Mouse (Mus musculus): ENCODE measurements around the gene Grrp1.
"Not testable (repeated sequence)": the region's sequence is repeated elsewhere in the genome, so short reads cannot be mapped to it uniquely, and the experiment has no call there.

The Grrp1 gene

DNA sequence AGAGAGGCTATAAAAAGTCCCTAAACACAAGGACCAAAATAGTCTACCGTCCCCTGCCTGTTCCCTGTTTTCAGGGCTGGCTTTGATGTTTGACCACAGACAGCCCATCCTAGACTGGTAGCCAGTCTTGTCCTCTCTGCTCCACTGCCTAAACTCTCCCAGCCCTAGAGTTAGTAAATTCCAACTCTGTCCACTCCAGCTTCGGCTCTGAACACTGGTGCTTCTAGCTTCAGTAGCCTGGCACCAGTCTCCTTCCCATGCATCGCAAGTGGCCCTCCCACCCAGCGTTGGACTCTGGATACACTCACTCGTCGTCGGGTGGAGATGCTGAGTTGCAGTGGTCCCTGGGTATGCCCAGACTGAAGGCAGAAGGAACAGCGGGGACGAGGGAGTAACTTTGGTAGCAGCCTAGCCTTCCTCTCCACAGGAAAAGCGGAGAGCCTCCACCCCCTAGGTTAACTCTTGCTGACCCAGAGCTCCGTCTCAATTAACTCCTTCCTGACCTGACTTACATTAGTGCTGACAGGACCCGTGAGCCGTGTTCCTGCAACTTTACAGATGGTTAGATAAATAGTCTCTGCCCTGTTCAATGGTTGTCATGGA, at the start of gene Grrp1:
Gene Grrp1 (minus strand): TSS at position 385 of the 603 bp plus-strand sequence.
- DNase-seq (ENCODE audit: low spot score in 2 of 2), result no peak

DNA sequence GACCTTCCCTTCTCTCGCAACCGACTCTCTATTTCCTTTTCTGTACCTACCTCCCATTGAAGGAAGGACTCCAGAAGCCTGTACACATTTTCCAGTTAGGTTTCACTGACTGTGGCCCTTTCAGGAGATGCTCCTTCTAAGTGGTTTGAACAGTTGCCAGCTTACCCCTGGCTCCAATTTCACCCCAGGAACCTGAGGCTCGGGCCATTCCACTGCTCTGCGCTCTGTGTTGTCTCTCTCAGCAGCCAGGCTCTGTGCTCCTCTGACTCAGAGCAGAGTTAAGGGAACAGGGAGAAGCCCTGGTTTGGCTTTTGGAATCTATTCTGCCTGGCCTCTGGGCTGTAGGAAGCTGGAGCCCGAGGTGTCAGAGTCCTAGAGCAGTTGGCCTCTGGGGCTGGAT, 48.2 kb upstream of the Grrp1 start:
- no peak for DNase-seq (ENCODE audit: low spot score in 2 of 2)

DNA sequence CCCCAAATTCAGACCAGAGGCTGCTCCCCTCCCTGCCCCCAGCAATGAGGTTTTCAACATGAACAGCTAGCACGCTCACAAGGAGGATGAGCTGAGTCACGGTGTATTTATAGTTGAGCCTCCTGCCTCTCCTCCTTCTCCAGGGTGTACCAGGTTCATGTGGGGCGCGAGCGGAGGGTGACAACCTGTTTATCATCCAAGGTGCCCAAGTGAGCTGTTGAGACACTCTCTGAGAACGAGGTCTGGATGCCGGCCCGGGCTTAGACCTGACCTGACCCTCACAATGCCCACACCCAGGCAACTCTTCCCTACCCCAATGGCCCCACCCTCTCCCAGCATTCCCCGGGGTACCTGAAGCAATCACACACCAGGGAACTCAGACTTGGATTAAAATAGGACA, 46.4 kb upstream of the Grrp1 start:
- peak; percentile 22 to 24 for DNase-seq (ENCODE audit: low spot score in 2 of 2)

- no peak for DNase-seq (ENCODE audit: low spot score in 2 of 2)
Observed at GRCm38 (mm10) chr4:134299498-134299810, 45.5 kb upstream of the Grrp1 start.

DNA sequence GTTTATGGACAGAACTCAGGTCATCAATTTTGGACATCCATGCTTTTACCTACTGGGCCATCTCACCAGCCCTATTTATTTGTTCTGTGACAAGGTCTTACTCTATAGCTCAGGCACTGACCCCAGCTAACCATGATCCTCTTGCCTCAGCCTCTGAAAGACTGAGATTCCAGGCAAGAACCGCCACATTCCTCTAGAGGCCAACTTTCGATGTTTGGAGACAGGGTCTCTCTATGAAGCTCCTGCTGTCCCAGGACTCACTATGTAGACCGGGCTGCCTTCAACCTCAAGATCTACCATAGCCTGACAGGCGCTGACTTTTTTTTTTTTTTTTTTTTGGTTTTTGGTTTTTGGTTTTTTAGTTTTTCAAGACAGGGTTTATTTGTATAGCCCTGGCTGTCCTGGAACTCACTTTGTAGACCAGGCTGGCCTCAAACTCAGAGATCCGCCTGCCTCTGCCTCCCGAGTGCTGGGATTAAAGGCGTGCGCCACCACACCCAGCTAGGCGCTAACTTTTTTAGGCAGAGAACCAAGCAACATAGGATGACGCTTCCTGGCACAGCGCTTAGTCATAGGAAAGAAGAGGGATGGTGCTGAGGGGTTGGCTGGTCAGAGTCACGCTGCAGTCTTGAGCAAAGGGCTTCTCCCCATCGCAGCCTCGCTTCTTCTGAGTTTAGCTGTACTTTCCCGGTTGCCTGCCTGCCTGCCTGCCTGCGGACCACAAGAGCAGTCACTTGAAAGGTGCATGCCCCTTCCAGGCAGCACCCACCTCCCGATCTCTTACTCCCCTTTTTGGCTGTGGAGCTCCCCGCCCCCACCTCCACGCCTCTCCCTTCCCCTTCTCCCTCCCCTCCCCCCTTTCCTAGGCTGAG, 45.0 kb upstream of the Grrp1 start:
- DNase-seq (ENCODE audit: low spot score in 2 of 2), result no peak

DNA sequence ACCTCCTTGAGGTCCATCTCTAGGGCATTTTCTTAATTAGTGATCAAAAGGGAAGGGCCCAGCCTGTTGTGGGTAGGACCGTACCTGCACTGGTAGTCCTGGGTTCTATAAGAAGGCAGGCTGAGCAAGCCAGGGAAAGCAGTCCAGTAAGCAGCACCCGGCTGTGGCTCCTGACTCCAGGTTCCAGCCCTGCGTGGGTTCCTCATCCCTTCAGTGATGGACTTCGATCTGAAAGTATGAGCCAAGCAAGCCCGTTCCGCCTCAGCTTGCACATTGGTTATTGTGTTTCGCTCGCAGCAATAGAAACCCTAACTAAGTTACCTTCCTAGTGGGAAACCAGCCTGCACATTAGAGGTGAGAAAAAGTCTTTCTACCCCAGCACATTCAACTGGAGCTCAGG, 43.5 kb upstream of the Grrp1 start:
- DNase-seq (ENCODE audit: low spot score in 2 of 2), result no peak

DNA sequence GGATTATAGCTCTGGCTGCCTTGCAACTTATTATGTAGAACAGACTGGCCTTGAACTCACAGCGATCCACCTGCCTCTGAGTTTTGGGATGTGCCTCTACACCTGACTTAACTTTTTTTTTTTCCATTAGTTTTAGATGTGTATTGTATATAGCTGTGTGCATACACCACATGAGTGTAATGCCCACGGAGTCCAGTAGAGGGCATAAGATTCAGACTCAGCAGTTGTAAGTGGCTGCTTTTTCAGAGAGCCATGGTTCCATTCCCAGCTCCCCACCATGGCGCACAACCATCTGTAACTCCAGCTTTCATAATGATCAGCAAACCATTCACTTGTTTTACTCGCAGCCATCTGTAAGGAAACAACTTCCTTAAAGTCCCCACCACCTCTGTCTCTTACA, 42.6 kb upstream of the Grrp1 start:
- no peak for DNase-seq (ENCODE audit: low spot score in 2 of 2)

DNA sequence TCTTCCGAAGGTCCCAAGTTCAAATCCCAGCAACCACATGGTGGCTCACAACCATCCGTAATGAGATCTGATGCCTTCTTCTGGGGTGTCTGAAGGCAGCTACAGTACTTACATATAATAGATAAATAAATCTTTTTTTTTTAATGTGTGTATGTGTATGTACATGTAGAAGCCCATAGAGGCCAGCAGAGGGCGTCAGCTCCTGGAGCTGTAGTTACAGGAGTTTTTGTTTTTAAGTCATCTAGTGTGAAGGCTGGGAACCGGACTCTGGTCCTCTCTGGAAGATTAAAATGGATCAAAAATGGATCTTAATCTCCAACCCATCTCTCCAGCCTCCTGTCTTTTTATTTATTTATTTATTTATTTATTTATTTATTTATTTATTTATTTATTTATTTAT, 42.2 kb upstream of the Grrp1 start:
- not testable (repeated sequence) for DNase-seq (ENCODE audit: low spot score in 2 of 2)

DNA sequence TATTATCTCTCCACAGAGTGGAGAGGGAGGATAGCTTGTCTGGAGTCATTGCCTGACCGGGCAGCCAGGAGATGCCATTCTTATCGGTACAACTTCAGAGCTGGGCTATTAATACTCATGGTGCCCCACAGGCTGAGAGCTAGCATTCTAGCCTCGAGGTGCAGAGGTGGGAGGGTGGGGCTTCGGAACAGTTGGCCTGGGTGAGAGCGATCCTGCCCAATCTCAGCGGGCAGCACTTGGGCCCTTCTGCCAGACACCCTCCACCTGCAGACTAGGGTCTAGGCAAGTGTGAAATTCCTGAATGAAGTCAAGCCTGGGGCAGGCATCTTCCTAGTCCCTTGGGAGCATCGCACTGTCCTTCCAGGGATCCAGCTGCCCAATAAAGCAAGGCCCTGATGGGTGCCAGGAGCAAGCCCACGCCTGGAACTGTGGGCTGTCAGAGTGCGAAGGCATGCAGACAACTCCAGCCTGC, 39.8 kb upstream of the Grrp1 start:
- no peak for DNase-seq (ENCODE audit: low spot score in 2 of 2)

- DNase-seq (ENCODE audit: low spot score in 2 of 2), result no peak
Observed at GRCm38 (mm10) chr4:134293061-134293691, 39.3 kb upstream of the Grrp1 start.

- peak; percentile 58 to 60 for DNase-seq (ENCODE audit: low spot score in 2 of 2)
Observed at GRCm38 (mm10) chr4:134292067-134292466, 38.2 kb upstream of the Grrp1 start.

GRCm38 (mm10) chr4:134288397-134289256, 34.7 kb upstream of the Grrp1 start:
- DNase-seq (ENCODE audit: low spot score in 2 of 2), result no peak

DNA sequence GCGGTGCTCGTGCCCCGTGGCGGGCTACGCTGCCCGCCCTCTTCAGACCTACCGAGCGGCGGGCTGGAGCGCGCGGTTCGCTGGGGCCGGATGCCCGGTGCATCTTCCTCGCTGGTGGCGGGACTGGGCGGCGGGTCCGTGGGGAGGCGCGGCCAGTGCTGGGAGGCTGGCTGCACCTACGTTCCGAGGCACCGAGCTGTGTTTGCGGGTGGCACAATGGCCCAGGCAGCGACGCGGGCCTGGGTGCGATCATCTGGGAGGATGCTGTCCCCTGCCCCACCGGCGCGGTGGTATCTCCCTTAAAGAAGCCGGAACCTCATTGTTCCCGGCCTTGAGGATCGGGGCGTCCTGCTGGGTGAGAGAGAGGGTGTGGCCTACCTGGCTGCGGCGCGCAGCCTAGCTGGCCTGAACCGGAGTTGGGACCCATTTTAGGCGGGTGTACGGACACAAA, 33.7 kb upstream of the Grrp1 start, which contains the start of gene Pdik1l:
Gene Pdik1l (minus strand): TSS at position 321 of the 451 bp plus-strand sequence.
- peak; percentile 33 to 41 for DNase-seq (ENCODE audit: low spot score in 2 of 2)

DNA sequence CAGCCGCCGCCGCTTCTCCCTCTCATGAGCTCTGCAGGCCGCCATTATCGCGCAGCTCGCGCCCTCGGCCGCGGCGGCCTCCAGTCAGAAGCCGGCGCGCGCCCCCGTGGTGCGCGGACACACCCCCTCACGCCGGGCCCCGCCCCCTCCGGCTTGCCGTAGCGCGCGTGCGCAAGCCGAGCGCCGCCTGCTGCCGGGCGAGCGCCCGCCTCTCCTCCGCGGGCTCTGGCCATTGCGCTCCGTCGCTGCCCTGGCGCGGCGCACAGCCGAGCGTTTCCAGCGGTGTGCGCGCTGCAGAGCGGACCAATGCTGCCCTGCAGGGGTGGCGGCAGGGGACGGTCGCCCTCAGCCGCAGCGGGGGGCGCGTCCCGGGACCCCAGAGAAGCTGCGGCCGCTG, 33.3 kb upstream of the Grrp1 start:
- DNase-seq (ENCODE audit: low spot score in 2 of 2), result peak; percentile 90 to 95

GRCm38 (mm10) chr4:134286226-134287167, 32.6 kb upstream of the Grrp1 start:
- DNase-seq (ENCODE audit: low spot score in 2 of 2), result no peak

GRCm38 (mm10) chr4:134284942-134285341, 31.0 kb upstream of the Grrp1 start:
- DNase-seq (ENCODE audit: low spot score in 2 of 2), result no peak

GRCm38 (mm10) chr4:134273417-134274345, 19.8 kb upstream of the Grrp1 start:
- no peak for DNase-seq (ENCODE audit: low spot score in 2 of 2)

DNA sequence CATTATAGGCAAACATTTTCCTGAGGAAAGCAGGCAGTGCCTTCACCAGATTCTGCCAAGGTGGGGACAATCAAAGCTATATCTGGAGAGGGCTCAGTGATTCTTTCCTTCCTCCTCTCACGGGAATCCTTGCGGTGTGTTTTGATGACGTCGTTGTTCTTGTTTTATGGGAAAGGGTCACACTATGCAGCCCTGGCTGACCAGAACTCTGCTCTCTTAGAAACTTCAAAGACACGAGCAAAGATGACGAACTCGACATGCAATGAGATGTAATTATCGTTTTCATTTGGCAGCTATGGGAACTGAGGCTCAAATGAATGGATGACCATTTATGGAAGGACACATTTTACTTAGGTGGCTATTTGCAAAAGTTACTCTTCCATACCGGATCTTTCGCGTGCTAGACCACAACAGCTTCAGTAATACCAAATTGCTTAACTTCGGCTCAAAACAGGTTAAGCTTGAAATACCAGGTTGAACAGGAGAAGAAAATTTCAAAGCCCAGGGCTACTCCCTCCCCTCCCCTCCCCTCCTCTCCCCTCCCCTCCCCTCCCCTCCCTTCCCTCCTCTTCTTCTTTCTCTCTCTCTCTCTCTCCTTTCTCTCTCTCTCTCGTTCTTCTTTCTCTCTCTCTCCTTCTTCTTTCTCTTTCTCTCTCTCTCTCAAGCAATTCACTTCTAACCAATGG, 19.0 kb upstream of the Grrp1 start:
- DNase-seq (ENCODE audit: low spot score in 2 of 2), result no peak

- no peak for DNase-seq (ENCODE audit: low spot score in 2 of 2)
Observed at GRCm38 (mm10) chr4:134271979-134272378, 18.1 kb upstream of the Grrp1 start.
